Mouse (Mus musculus): ENCODE data around the gene Acox2.

Acox2 gene

DNA sequence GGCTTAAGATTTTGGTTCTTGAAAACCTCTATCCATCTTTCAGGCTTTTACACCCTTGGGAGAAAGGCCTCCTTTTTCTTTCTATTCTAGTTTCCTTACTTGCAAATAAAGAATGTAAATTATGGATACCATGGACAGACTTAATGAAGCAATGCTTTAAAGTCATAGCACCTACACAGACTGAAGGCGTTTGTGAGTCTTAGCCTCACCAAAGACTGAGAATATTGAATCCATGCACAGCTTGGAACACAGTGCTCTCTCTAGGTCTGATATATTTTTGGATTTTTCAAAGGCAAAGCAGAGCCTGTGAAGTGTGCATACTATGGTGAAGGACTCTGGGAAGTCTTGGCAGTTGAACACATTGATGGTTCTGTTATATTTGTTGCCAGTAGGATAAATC lies 9.9 kb downstream of the Acox2 start:
- no peak for DNase-seq (ENCODE audit: low read depth, low spot score)

GRCm38 (mm10) chr14:8246878-8247277 lies 12.3 kb downstream of the Acox2 start:
- DNase-seq (ENCODE audit: low read depth, low spot score), result no peak

DNA sequence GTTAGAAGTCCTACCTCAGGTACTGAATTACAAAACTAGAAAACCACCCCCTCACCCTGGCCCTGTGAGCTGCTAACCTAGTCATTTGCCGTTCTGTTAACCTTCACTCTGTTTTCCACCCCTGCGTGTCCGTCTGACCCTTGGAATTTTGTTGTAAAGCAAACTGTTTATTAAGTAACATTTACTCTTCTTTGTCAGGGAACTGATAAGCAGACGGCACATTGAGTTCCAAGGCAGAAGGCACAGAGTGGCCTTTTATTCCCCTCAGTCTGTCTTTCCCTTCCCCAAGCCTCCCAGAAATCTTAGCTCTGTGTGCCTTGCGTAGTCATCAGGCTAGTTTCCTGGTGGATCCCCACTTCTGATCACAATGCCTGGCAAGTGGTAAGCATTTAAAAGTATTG lies 14.9 kb downstream of the Acox2 start:
- no peak for DNase-seq (ENCODE audit: low read depth, low spot score)

DNA sequence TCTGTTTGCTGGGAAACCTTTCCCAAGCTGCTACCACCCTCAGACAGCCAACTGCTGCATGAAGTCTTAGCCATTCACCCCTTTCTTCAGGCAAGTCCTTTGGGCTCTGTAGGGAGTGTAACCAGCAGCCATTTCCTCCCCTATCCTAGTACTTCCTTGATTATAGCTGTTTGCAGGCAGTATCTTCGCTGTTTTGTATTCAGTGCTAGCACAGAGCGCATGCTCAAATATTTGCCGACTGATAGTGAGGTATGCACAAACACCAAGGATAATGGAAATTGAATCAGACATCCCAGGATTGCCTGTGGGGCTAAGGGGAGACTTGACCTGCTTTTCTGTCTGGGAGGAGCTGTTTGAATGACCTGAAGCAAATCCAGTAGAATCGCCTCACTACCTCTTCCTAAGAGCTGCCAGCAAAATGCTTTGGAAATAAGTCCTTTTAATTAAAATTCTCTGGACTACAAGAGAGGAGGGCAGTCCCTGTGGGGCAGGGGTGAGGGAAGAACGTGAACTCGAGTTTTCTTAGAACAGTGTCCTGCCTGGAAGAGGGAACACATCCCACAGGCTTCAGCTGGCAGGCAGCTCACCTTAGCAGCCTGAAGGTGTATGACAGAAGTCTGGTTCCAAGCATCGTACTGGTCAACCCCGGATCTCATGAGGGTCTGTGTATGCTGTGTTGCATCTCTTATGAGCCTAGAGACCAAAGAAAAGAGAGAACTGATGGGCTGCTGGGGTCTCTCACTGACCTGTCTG lies 15.8 kb downstream of the Acox2 start:
- no peak for DNase-seq (ENCODE audit: low read depth, low spot score)

DNA sequence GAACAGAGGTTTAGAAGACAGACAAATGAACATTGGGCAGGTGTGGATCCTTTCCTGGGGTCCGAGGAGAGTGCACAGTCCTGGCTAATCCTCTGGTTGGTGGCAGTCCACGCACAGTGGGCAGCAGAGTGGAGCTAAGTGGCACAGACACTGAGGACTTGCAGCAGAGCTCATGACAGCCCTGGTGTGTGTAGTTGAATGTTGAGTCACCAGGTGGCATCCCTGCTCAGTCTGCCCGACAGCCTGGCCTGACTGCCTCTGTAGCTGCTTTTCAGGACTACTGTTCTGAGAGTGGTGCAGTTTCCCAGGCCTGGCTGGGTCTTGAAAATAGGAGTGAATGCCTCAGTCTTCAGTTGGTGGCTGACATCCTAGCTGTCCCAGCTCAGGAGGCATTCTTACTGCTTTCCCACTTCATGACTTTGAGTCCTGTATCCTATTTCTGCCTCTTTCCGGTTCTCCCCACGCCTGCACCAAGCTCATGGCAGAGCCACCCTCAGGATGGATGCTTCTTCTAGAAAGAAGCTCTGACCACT lies 16.7 kb downstream of the Acox2 start:
- DNase-seq (ENCODE audit: low read depth, low spot score), result no peak

- no peak for DNase-seq (ENCODE audit: low read depth, low spot score)
Observed at GRCm38 (mm10) chr14:8241816-8242215, 17.3 kb downstream of the Acox2 start.

DNA sequence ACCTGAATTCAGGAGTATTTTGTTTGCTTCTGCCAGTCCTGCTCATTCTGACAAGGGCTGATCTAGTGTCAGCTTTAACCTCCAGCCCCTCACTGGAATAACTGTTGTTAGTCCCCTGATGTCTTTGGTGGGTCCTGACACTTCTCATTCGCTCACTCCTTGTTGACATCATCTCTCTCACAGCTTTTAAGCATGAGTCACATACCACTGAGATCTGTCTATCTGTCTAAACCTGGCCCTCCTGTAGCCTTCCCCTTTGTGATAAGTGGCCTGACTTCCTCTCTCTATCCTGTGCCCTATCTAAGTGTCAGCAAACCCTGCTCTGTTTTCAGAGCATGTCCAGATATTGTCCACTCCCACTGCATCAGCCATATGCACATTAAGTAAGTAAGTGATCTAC lies 25.9 kb downstream of the Acox2 start:
- DNase-seq (ENCODE audit: low read depth, low spot score), result no peak

GRCm38 (mm10) chr14:8232155-8232910 lies 26.8 kb downstream of the Acox2 start:
- DNase-seq (ENCODE audit: low read depth, low spot score), result no peak

DNA sequence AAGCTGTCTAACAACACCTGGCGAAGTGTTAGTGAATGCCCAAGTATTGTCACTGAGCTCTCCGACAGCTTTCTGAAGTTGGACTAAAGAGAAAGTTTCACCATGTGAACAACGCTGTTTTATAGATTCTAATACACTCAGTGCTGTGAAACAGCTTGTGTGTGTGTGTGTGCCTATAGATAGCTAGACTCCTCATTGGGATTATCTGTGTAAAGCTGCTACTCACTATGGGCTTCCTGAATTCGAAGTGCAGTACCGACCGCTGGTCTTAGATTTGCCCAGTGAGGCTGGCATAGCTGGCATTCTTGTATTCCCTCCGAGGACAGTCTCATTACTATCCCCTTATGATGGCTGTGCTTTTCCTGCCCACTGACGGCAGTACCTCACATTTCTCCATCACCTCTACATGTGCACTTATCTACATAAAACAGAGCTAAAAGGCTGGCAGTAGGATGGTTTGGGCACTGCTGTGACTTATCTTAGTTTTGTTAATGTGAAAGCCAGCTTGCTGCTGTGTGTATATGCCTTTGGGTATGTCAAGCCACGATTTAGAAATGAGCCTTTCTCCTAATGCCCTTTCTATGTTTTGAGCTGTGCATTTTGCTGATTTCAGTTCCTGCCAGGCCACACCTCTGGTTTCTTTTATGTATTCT lies 29.7 kb downstream of the Acox2 start:
- DNase-seq (ENCODE audit: low read depth, low spot score), result no peak

DNA sequence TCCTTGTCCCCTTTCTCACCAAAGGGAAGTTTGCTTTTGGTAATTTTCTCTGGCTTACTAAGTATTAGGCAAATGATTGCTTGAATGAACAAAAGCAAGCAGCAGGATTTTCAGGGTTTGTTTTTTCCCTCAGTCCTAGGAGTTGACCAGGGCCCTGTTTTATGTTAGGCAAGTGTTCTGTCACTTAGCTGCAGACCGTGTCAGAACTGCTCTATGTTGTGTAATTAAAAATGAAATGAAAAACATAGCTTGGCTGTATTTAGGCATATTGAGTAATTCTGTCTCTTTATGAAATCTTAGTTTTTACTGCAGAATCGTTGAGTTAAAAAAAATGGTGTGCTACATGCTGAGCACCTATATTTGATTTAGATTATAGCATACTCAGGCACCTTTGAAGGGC lies 34.3 kb downstream of the Acox2 start:
- no peak for DNase-seq (ENCODE audit: low read depth, low spot score)

- DNase-seq (ENCODE audit: low read depth, low spot score), result no peak
Observed at GRCm38 (mm10) chr14:8223506-8224293, 35.5 kb downstream of the Acox2 start.

DNA sequence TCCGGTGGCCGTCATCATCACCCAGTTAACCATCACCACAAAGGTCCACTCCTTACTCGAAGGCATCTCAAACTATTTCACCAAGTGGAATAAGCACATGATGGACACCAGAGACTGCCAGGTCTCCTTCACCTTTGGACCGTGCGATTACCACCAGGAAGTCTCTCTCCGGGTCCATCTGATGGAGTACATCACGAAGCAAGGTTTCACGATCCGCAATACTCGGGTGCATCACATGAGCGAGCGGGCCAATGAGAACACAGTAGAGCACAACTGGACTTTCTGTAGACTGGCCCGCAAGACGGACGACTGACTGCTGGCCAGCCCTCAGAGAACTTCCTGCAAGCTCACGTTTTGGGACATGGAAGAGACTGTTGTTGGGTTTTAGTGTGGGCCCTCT lies 36.6 kb downstream of the Acox2 start:
- DNase-seq (ENCODE audit: low read depth, low spot score), result no peak

GRCm38 (mm10) chr14:8220912-8221311 lies 38.2 kb downstream of the Acox2 start:
- DNase-seq (ENCODE audit: low read depth, low spot score), result no peak

DNA sequence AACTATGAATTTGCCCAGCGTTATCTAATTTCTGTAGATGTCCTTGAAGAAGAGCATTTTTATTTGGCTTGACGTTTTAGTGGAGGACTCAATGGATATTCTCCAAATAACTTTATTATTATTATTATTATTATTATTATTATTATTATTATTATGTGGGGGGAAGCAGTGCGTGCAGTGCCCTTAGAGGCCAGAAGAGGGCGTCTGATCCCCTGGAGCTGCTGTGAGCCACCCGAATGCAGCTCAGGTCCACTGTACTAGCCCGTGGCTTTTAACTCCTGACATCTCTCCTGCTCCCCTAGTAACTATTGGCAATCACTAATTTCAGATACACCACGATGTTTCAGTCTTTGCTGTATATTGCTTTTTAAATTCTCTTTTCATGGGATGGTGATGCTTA lies 38.8 kb downstream of the Acox2 start:
- no peak for DNase-seq (ENCODE audit: low read depth, low spot score)

DNA sequence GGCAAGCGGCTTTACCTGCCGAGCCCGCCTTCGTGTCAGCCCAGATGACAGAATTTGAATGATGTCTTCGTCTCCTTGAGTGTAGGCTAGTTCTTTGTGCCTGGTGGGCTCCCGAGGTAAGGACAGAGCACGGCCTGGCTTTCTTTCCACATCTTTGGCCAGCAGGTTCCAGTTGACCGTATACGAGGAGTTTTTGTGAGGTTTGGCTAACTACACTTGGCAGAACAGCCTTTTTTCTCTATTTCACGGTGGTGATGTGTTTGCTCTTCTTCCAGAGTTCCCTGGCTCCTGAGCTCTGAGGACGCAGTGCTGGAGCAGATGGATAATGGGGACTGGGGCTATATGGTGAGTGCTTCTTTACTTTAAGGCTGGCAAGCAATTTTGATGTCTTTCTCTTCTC lies 39.3 kb downstream of the Acox2 start:
- DNase-seq (ENCODE audit: low read depth, low spot score), result no peak

GRCm38 (mm10) chr14:8218730-8219380 lies 40.3 kb downstream of the Acox2 start:
- no peak for DNase-seq (ENCODE audit: low read depth, low spot score)

- no peak for DNase-seq (ENCODE audit: low read depth, low spot score)
Observed at GRCm38 (mm10) chr14:8218238-8218637, 40.9 kb downstream of the Acox2 start.

GRCm38 (mm10) chr14:8216100-8216499 lies 43.1 kb downstream of the Acox2 start:
- DNase-seq (ENCODE audit: low read depth, low spot score), result no peak

DNA sequence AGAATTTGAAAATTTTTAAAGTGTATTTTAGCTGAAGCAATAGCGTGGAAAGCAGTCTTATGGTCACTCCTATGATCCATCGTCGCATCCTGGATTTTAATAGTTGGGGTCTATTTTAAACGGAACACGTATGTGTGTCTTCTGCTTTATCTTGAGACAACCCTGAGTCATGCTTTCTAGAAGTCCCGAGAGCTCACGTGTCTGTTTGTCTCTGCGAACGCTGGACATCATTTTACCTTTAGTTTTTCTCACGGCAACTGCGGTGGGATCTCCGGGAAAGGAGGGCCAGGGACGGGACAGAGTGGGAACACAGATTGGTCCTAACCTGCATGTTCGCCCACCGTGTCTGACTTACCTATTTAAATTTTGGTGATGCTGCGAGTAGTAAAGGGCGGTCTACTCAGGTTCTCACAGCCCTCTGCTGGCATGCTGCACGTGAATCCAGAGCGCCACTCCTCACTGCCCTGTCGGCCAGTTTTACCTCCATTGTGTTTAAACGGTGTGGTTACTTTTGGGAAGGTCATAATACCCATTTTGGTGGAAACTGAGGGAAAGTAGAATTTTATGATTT lies 43.9 kb downstream of the Acox2 start:
- DNase-seq (ENCODE audit: low read depth, low spot score), result no peak

GRCm38 (mm10) chr14:8214299-8215207 lies 44.6 kb downstream of the Acox2 start:
- peak; percentile 50 for DNase-seq (ENCODE audit: low read depth, low spot score)
